Comparison of ENCODE assay signal across 15 mouse cellular contexts in genomic region chr6:143190838-143191476, GRCm38 (mm10). TPM values are rescaled to one million over a fixed set of nuclear protein-coding genes. Genes with fewer than 3 reads are reported as not detected.
DNase-seq lines count a peak whose midpoint lies in the region; ATAC-seq and TF ChIP-seq lines count a peak whose summit lies in the region.
"Had no signal": no experiment of that assay in that cellular context is flagged by ENCODE, and none has a peak within 500 bp of the region (broad histone marks: within the 10 kb centered on the region; RNA-seq: fewer than 3 reads in every experiment).

No protein-coding gene starts in this region.

- no peak overlapping the region for H3K4me2 ChIP-seq in forebrain, embryonic 16.5 days (ENCODE audit: low read length)
- H3K4me2 ChIP-seq in kidney, embryonic 16.5 days (replicated peaks; ENCODE audit: low read depth, low read length), result no peak overlapping the region
- no peak overlapping the region for H3K4me2 ChIP-seq in liver, embryonic 11.5 days
- no peak overlapping the region for H3K4me2 ChIP-seq in liver, postnatal 0 days (ENCODE audit: low read depth, low read length)
- H3K4me2 ChIP-seq: embryonic facial prominence, embryonic 15.5 days had no signal

- H3K9ac ChIP-seq in forebrain, embryonic 16.5 days (replicated peaks; ENCODE audit: low read depth, low read length), result no peak overlapping the region
- H3K9ac ChIP-seq in kidney, embryonic 16.5 days (replicated peaks; ENCODE audit: low read length), result no peak overlapping the region
- no peak overlapping the region for H3K9ac ChIP-seq in liver, embryonic 11.5 days (ENCODE audit: low read depth, low read length)
- H3K9ac ChIP-seq in liver, postnatal 0 days (replicated peaks), result no peak overlapping the region
- H3K9ac ChIP-seq: embryonic facial prominence, embryonic 15.5 days had no signal

- in situ Hi-C loops in Patski (cut with MboI; ENCODE audit: low pct_unique_long_range_greater_than_20kb), result loop anchor here (25.0 kb wide), 1 partner anchor 404 kb away; no protein-coding TSS in a partner anchor

- H3K27ac ChIP-seq in forebrain, embryonic 16.5 days (ENCODE audit: low read length), result no peak overlapping the region
- no peak overlapping the region for H3K27ac ChIP-seq in forebrain, embryonic 10.5 days
- H3K27ac ChIP-seq in kidney, embryonic 16.5 days (ENCODE audit: low read length), result peak overlapping the region; percentile 61
- no peak overlapping the region for H3K27ac ChIP-seq in liver, embryonic 11.5 days (ENCODE audit: low read depth, low read length)
- no peak overlapping the region for H3K27ac ChIP-seq in liver, postnatal 0 days (ENCODE audit: low read depth)

- WGBS in forebrain, embryonic 16.5 days, result 71% methylated on average over 7 of the region's 7 CpGs
- 84% methylated on average over 7 of the region's 7 CpGs for WGBS in forebrain, embryonic 10.5 days
- WGBS in kidney, embryonic 16.5 days, result 54% methylated on average over 7 of the region's 7 CpGs
- WGBS in liver, embryonic 11.5 days, result 80% methylated on average over 7 of the region's 7 CpGs
- 79% methylated on average over 7 of the region's 7 CpGs for WGBS in liver, postnatal 0 days (ENCODE audit: insufficient replicate concordance)

- no peak for DNase-seq in forebrain, embryonic 10.5 days (ENCODE audit: extremely low spot score, low spot score)
- DNase-seq in kidney, postnatal 10 days, result no peak
- no peak for DNase-seq in liver, embryonic 11.5 days (ENCODE audit: low spot score)
- DNase-seq in liver, postnatal 0 days, result no peak
- no peak for DNase-seq in Patski (ENCODE audit: low read depth, low spot score)
- no peak for DNase-seq in urinary bladder, postnatal 10 days (ENCODE audit: low spot score)
- DNase-seq: cerebellum, postnatal 10 days; heart, postnatal 36 days; kidney, postnatal 25 days; thymus, postnatal 4 days had no signal

- no peaks in the 10 kb centered on the region for H3K9me3 ChIP-seq in forebrain, embryonic 16.5 days (ENCODE audit: control insufficient read depth, low read length)
- H3K9me3 ChIP-seq in forebrain, embryonic 10.5 days, result no peaks in the 10 kb centered on the region
- no peaks in the 10 kb centered on the region for H3K9me3 ChIP-seq in kidney, embryonic 16.5 days (ENCODE audit: low read length)
- no peaks in the 10 kb centered on the region for H3K9me3 ChIP-seq in liver, embryonic 11.5 days (ENCODE audit: control insufficient read depth, low read length)
- H3K9me3 ChIP-seq in liver, postnatal 0 days (ENCODE audit: low read length), result no peaks in the 10 kb centered on the region
- H3K9me3 ChIP-seq: embryonic facial prominence, embryonic 15.5 days; G1E had no signal

- POLR2A ChIA-PET in Patski (lab: Charles Lee), result no interaction called here

- TF ChIP-seq EP300 in liver, postnatal 0 days (IDR thresholded peaks at IDR 0.05; ENCODE audit: low read depth), result no peak

- H3K27me3 ChIP-seq in forebrain, embryonic 16.5 days (replicated peaks; ENCODE audit: control insufficient read depth, insufficient read depth, low read length), result no peaks in the 10 kb centered on the region
- H3K27me3 ChIP-seq in forebrain, embryonic 10.5 days (ENCODE audit: poor library complexity, severe bottlenecking), result no peaks in the 10 kb centered on the region
- no peaks in the 10 kb centered on the region for H3K27me3 ChIP-seq in kidney, embryonic 16.5 days (ENCODE audit: insufficient read depth, low read length)
- no peaks in the 10 kb centered on the region for H3K27me3 ChIP-seq in liver, embryonic 11.5 days (replicated peaks; ENCODE audit: control insufficient read depth, insufficient read depth, low read length)
- no peaks in the 10 kb centered on the region for H3K27me3 ChIP-seq in liver, postnatal 0 days (ENCODE audit: insufficient read depth, low read length)
- no peaks in the 10 kb centered on the region for H3K27me3 ChIP-seq in Patski
- H3K27me3 ChIP-seq: embryonic facial prominence, embryonic 15.5 days had no signal

- peaks cover 6% of the 10 kb centered on the region; the same call in 1 of the 2 replicates for H3K4me1 ChIP-seq in forebrain, embryonic 16.5 days (replicated peaks; ENCODE audit: control insufficient read depth, insufficient read depth, low read length)
- peaks cover 9% of the 10 kb centered on the region; the same call in 1 of the 2 replicates for H3K4me1 ChIP-seq in forebrain, embryonic 10.5 days
- H3K4me1 ChIP-seq in kidney, embryonic 16.5 days (ENCODE audit: insufficient read depth, low read length), result peaks cover 12% of the 10 kb centered on the region
- no peaks in the 10 kb centered on the region for H3K4me1 ChIP-seq in liver, embryonic 11.5 days (replicated peaks; ENCODE audit: control insufficient read depth, insufficient read depth, low read length)
- no peaks in the 10 kb centered on the region for H3K4me1 ChIP-seq in liver, postnatal 0 days (ENCODE audit: insufficient read depth)

- TF ChIP-seq CTCF in liver, postnatal 0 days (IDR thresholded peaks at IDR 0.05; ENCODE audit: low read depth), result no peak
- TF ChIP-seq CTCF in Patski (IDR thresholded peaks at IDR 0.05), result no peak

- H3K36me3 ChIP-seq in forebrain, embryonic 16.5 days (ENCODE audit: control insufficient read depth, insufficient read depth), result peaks cover 3% of the 10 kb centered on the region; the same call in 1 of the 2 replicates
- peaks cover 49% of the 10 kb centered on the region for H3K36me3 ChIP-seq in forebrain, embryonic 10.5 days (replicated peaks)
- peaks cover 15% of the 10 kb centered on the region for H3K36me3 ChIP-seq in kidney, embryonic 16.5 days (ENCODE audit: insufficient read depth, low read length)
- peaks cover 11% of the 10 kb centered on the region for H3K36me3 ChIP-seq in liver, embryonic 11.5 days (ENCODE audit: control insufficient read depth, insufficient read depth, low read length)
- H3K36me3 ChIP-seq in liver, postnatal 0 days (replicated peaks; ENCODE audit: insufficient read depth, low read length), result peaks cover 30% of the 10 kb centered on the region

- H3K4me3 ChIP-seq in forebrain, embryonic 16.5 days (replicated peaks; ENCODE audit: low read length), result no peak overlapping the region
- H3K4me3 ChIP-seq in forebrain, embryonic 10.5 days, result no peak overlapping the region
- H3K4me3 ChIP-seq in kidney, embryonic 16.5 days (ENCODE audit: low read length), result no peak overlapping the region
- no peak overlapping the region for H3K4me3 ChIP-seq in liver, embryonic 11.5 days (ENCODE audit: low read depth, low read length)
- no peak overlapping the region for H3K4me3 ChIP-seq in liver, postnatal 0 days (ENCODE audit: low read depth, low read length)
- H3K4me3 ChIP-seq: embryonic facial prominence, embryonic 15.5 days; myocyte had no signal

- CTCF ChIA-PET in Patski (lab: Charles Lee), result no interaction called here

- 0 out of 2 replicates have a peak, but pooled peaks have one; percentile 20 for ATAC-seq in forebrain, embryonic 16.5 days
- ATAC-seq in kidney, embryonic 16.5 days (ENCODE audit: low FRiP score, low TSS enrichment), result peak; percentile 88
- ATAC-seq in liver, embryonic 11.5 days (replicated peaks; ENCODE audit: low FRiP score), result 0 out of 2 replicates have a peak, but pooled peaks have one; percentile 20
- ATAC-seq in liver, postnatal 0 days, result no peak
- ATAC-seq in Patski, result peak; percentile 57

RNA-seq across cellular contexts. Expression of gene Etnk1, which starts 23.9 kb away (rescaled TPM):
- polyA plus RNA-seq in forebrain, embryonic 16.5 days (2015; fragmentation: Nextera tagmentation; extraction: Ambion mirVana), result 38.1 and 40.4 TPM in 2 replicates
- 20.6 and 21.0 TPM in 2 replicates for polyA plus RNA-seq in forebrain, embryonic 10.5 days (2016; fragmentation: Nextera tagmentation; extraction: Ambion mirVana)
- 32.2 and 34.0 TPM in 2 replicates for polyA plus RNA-seq in kidney, embryonic 16.5 days (2015; fragmentation: Nextera tagmentation; extraction: Ambion mirVana)
- polyA plus RNA-seq in liver, embryonic 11.5 days (2014; fragmentation: Nextera tagmentation; extraction: Ambion mirVana), result 20.0 and 23.6 TPM in 2 replicates
- 6.5 and 6.9 TPM in 2 replicates for polyA plus RNA-seq in liver, postnatal 0 days (2015; fragmentation: Nextera tagmentation; extraction: Ambion mirVana)
- 42.2 TPM for polyA plus RNA-seq in Patski (2021)
